Mouse (Mus musculus) brain, embryonic 14.5 days (tissue): ENCODE measurements around the gene Adamtsl4.

Experiments
- CTCF ChIP-seq: fragments of 200-500 bp; IDR thresholded peaks from 2 replicates; pipeline ENCODE4 v1.5.1; 2012; ENCODE audit warnings: inconsistent platforms, mild to moderate bottlenecking, moderate library complexity, borderline replicate concordance; ENCODE audit not compliant: insufficient read depth, insufficient read length; ENCODE audit errors: extremely low read depth
- POLR2A ChIP-seq: fragments of 200-500 bp; IDR thresholded peaks from 2 replicates; pipeline ENCODE4 v1.6.1; 2012; ENCODE audit warnings: mild to moderate bottlenecking, inconsistent platforms, borderline replicate concordance; ENCODE audit not compliant: poor library complexity, insufficient read depth, insufficient read length, severe bottlenecking; ENCODE audit errors: extremely low read depth

DNA sequence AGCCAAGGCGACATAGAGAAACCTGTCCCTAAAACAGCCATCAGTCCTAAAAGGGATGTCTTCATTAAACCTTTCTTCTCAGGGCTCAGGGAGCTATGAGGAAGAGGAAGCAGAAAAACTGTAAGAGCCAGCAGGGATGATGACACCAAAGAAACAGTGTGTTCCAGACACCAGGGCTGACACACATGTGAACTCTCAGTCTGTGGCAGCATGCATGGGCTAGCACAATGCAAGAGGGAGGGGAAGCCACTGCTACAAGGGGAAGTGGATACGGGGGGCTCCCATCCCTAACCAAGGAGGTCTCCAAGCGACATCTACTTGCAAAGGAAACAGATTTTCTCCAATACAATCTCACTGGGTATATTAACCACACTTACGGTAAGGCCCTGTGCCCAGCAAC, 18.6 kb upstream of the Adamtsl4 start:
- TF ChIP-seq POLR2A, result no peak
- no peak for TF ChIP-seq CTCF
